Mouse (Mus musculus): ENCODE data around the gene Skor1.

Gene Skor1

GRCm38 (mm10) chr9:63135801-63136200, 13.0 kb downstream of the Skor1 start:
- DNase-seq (ENCODE audit: extremely low spot score, low spot score), result peak; percentile 67

- DNase-seq (ENCODE audit: extremely low spot score, low spot score), result peak; percentile 27
Observed at GRCm38 (mm10) chr9:63135356-63135755, 13.4 kb downstream of the Skor1 start.

DNA sequence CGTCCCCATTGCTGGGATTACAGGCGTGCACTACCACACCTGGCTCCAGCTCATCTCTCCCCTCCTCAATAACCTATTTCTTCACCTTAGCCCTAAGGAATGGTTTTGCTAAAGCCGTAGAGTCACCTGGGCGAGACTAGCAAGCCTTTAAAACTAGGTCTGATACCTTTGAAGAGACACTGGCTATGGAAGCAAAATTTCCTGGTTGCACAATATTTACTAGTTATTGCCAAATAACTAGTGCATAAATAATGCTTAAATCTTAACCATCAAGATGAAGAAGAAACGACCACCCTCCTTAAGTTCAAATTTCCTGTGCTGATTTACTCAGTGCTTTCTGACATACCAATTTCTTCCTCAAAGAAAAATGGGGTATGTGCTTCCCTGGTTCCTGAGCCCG, 15.1 kb downstream of the Skor1 start:
- DNase-seq (ENCODE audit: extremely low spot score, low spot score), result no peak

- peak; percentile 97 for DNase-seq (ENCODE audit: extremely low spot score, low spot score)
Observed at GRCm38 (mm10) chr9:63132673-63133601, 15.8 kb downstream of the Skor1 start.

- DNase-seq (ENCODE audit: extremely low spot score, low spot score), result peak; percentile 73
Observed at GRCm38 (mm10) chr9:63131957-63132602, 16.7 kb downstream of the Skor1 start.

DNA sequence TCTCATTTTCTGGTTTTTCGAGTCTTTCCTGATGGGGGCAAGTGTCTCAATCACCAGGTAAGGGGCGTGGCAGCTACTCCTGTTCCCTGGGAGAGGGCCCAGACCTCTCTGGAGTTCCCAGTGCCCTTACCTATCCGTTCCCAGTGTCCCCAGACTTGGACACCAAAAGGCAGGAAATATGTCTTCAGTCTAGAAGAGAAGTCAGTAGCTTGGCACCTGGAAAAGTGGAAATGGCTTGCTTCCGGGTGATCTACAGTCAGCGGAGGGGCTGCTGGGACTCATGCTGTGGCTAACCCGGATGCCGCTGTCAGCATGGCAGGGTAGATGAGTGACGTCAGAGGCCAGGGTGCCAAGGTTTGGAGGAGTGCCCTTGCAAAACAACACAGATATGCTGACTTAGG, 19.1 kb downstream of the Skor1 start:
- DNase-seq (ENCODE audit: extremely low spot score, low spot score), result no peak

GRCm38 (mm10) chr9:63124512-63124911, 24.2 kb downstream of the Skor1 start:
- no peak for DNase-seq (ENCODE audit: extremely low spot score, low spot score)

DNA sequence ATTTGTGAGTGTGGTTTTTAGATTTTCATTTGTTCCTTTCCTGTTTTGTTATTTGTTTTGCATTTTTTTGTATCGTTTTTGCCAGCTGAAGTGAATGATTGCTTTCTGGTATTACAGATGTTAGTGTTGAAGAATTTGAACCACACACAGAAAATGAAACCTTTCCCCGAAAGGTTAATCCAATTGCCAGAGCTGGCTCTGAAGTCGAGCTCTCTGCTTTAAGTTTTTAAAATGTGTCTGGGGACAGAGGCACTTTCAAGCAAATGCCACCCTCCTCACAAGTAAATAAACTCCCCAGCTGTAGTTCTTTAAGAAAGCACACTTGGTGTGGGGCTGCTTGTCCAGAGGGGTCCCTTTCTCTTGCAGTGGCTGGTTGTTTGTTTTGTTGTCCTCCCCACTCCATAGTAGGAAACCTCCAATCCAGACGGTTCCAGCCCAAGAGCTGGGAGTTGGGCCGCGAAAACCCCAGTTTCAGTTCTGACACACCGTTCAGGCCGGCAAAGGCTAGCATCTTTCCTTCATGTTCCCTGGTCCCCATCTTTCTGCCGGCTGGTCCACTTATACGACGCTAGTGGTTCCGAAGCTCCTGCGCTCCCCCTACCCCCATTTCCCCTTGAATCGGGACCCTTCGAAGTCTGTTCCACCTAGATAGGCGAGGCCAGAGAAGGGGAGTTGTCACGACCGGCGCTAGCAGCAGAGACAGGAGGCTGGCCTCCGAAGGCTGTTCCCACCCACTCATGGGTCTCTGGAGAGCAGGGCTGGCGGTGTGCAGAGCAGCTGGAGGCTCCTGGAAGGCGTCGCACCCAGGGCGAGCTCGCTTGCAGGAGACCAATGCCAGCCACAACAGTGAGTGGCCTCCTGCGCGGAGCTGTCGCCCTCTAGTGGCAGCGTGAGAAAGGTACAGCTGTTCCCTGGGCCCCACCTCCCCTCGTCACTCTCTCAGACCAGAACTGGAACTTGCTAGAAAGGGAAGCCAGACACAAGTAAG, 25.0 kb downstream of the Skor1 start:
- peak; percentile 94 for DNase-seq (ENCODE audit: extremely low spot score, low spot score)

- no peak for DNase-seq (ENCODE audit: extremely low spot score, low spot score)
Observed at GRCm38 (mm10) chr9:63122161-63122833, 26.5 kb downstream of the Skor1 start.

DNA sequence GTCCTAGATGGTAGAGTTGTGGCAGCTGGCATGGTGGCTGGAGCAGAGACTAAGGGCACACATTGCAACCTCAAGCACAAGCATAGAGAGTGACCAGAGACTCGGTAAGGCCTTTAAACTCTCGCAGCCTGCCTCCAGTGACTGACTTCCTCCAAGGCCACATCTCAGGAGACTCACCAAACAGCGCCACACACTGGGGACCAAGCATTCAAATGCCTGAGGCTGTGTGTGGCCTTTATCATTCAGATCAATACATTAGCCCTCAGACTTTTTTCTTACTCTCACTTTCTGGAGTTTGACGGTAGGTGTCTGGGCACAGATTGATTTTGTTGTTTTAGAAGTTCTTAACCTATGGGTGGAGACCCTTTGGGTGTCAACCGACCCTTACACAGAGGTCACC, 30.4 kb downstream of the Skor1 start:
- DNase-seq (ENCODE audit: extremely low spot score, low spot score), result no peak

GRCm38 (mm10) chr9:63112514-63112913, 36.2 kb downstream of the Skor1 start:
- DNase-seq (ENCODE audit: extremely low spot score, low spot score), result no peak

GRCm38 (mm10) chr9:63109782-63110087, 39.0 kb downstream of the Skor1 start:
- DNase-seq (ENCODE audit: extremely low spot score, low spot score), result no peak

- DNase-seq (ENCODE audit: extremely low spot score, low spot score), result peak; percentile 81
Observed at GRCm38 (mm10) chr9:63109020-63109781, 39.6 kb downstream of the Skor1 start.

DNA sequence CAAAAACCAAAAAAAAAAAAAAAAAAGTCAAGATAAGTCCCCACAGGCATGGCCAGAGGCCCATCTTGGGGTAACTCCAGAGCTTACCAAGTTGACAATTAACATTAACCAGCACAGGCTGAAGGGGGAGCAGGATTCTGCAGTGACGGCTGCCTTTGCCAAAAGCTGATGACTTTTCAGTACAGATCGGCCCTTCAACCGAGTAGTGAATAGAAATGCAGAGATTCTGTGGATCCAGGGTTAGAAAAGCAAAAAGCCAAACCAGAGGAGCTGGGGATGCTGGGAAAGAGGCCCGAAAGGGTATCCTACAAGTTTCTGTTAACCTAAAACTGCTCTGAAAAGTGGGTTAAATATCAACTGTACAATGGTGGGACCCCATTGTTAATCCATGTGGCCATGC, 40.2 kb downstream of the Skor1 start:
- no peak for DNase-seq (ENCODE audit: extremely low spot score, low spot score)

GRCm38 (mm10) chr9:63100660-63101059, 48.1 kb downstream of the Skor1 start:
- no peak for DNase-seq (ENCODE audit: extremely low spot score, low spot score)

DNA sequence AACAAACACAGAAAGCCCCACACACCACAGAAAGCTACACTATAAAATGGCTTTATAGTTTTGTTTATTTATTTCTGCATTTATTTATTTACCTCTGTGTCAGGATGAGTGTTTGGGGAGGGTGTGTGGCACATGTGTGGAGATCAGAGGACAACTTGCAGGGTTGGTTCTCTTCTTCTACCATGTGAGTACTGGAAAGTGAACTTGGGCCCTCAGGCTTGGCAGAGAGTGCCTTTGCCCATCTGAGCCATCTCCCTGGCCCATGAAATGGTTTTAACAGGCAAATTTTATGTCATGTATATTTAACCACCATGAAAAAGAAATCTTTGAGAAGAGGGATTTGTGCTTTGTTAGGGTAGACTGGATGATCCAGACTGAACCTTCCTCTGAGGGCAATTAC, 48.9 kb downstream of the Skor1 start:
- DNase-seq (ENCODE audit: extremely low spot score, low spot score), result no peak

DNA sequence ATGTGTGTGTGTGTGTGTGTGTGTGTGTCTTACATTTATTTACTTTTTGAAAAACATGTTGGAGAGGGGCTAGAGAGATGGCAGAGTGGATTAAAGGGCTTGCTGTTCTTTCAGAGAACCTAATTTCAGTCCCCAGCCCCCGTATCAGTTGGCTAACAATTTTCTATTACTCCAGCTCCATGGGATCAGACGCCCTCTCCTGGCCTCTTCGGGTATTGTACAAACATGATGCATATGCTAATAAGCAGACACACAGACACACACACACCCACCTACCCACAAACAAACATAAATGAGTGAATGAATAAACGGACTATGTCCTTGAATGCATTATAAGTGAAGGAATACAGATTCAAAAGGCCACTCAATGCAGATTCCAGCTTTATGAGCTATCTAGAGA, 49.4 kb downstream of the Skor1 start:
- no peak for DNase-seq (ENCODE audit: extremely low spot score, low spot score)

DNA sequence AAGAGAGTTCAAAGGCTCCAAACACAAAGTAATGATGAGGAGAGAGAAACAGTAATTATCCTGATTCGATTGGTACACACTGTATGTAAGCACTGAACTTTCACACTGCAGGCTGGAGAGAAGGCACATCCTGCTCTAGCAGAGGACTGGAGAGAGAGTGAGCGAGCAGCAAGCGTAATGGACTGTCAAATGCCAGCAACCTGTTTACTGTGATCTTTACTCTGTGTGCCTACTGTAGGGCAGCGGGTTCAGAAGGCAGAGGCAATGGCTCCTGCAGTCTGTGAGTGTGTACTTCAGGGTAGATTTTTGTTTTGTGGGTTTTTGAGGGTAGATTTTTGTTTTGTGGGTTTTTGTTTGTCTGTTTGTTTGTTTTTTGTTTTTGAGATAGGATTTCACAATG, 49.9 kb downstream of the Skor1 start:
- no peak for DNase-seq (ENCODE audit: extremely low spot score, low spot score)

- no peak for DNase-seq (ENCODE audit: extremely low spot score, low spot score)
Observed at GRCm38 (mm10) chr9:63097204-63097603, 51.6 kb downstream of the Skor1 start.

GRCm38 (mm10) chr9:63094030-63094429, 54.7 kb downstream of the Skor1 start:
- DNase-seq (ENCODE audit: extremely low spot score, low spot score), result no peak

Measured in neural tube, embryonic 10.5 days (tissue).